Mouse (Mus musculus) hindbrain, postnatal 0 days (tissue): ENCODE data around the gene Olfr437. TPM values are rescaled to one million over a fixed set of nuclear protein-coding genes. Genes with fewer than 3 reads are reported as not detected.
A peak's percentile ranks its signal among the peaks of the same experiment; 100 is the strongest.
"Not testable (repeated sequence)": the region's sequence is repeated elsewhere in the genome, so short reads cannot be mapped to it uniquely, and the experiment has no call there.

ENCODE experiments used
- ATAC-seq: fragments of 200-750 bp; cut with Nextera tagmentation; 2 replicates; pipeline ENCODE4 v1.8.0; 2017; ENCODE audit warnings: mild to moderate bottlenecking, moderate TSS enrichment, moderate library complexity
- DNase-seq: peaks from one replicate; pipeline ENCODE4 v3.0.0-alpha.2; 2015; ENCODE audit warnings: low spot score
- H3K27ac ChIP-seq: fragments of 300-500 bp; sonication (generic); 2 replicates; pipeline ENCODE4 v1.5.1; 2014; ENCODE audit warnings: mild to moderate bottlenecking
- H3K27me3 ChIP-seq: fragments of 300-500 bp; sonication (generic); 2 replicates; pipeline ENCODE4 v1.6.1; 2014; ENCODE audit warnings: low read length, mixed read lengths; ENCODE audit not compliant: insufficient read depth
- H3K36me3 ChIP-seq: fragments of 300-500 bp; sonication (generic); 2 replicates; pipeline ENCODE4 v1.6.1; 2014; ENCODE audit warnings: low read length, mixed read lengths; ENCODE audit not compliant: insufficient read depth
- H3K4me1 ChIP-seq: fragments of 300-500 bp; sonication (generic); 2 replicates; pipeline ENCODE4 v1.6.1; 2014; ENCODE audit warnings: antibody characterized with exemption, low read length, mixed read lengths; ENCODE audit not compliant: insufficient read depth
- H3K4me2 ChIP-seq: fragments of 300-500 bp; sonication (generic); 2 replicates; pipeline ENCODE4 v1.6.1; 2014; ENCODE audit warnings: low read depth, mild to moderate bottlenecking, low read length, moderate library complexity, mixed read lengths
- H3K4me3 ChIP-seq: fragments of 300-500 bp; sonication (generic); 2 replicates; pipeline ENCODE4 v1.5.1; 2014; ENCODE audit warnings: low read length
- H3K9ac ChIP-seq: fragments of 300-500 bp; sonication (generic); replicated peaks from 2 replicates; pipeline ENCODE4 v1.6.1; 2014; ENCODE audit warnings: mild to moderate bottlenecking, low read length, moderate library complexity, mixed read lengths
- H3K9me3 ChIP-seq: fragments of 300-500 bp; sonication (generic); 2 replicates; pipeline ENCODE4 v1.6.1; 2016; ENCODE audit warnings: low read length, mixed read lengths
- CTCF ChIP-seq: IDR thresholded peaks from 2 replicates; pipeline ENCODE4 v1.5.1; 2016; ENCODE audit warnings: antibody characterized with exemption, control low read depth, low read depth
- WGBS: fragments of 180-500 bp; shearing (Covaris S2); extraction: QIAGEN DNeasy Blood & Tissue Kit; methylation state at CpG from one replicate; pipeline ENCODE4 v1.1.7; 2014; 5-methylcytosine and 5-hydroxymethylcytosine counted together
- polyA plus RNA-seq: library from polyadenylated mRNA; unstranded; fragments of >200 nt; fragmentation: Nextera tagmentation; extraction: Ambion mirVana; gene quantifications from 2 replicates; pipeline ENCODE4 v1.2.1, GENCODE M21; 2015
- total RNA-seq: library from RNA; depleted of rRNA; stranded (reverse); fragments of >200 nt; gene quantifications from 2 replicates; pipeline ENCODE4 v1.2.3, GENCODE M21; 2014; rRNA removed

The Olfr437 gene
- not detected in 2 replicates for total RNA-seq
- not detected in 2 replicates for polyA plus RNA-seq

- Histone ChIP-seq H3K4me3 (no peak within 1 kb of the TSS), H3K9ac (no peak within 1 kb of the TSS), H3K27me3 (no peaks in the 10 kb centered on the region), H3K36me3 (no peaks in the 10 kb centered on the region), H3K27ac (no peak within 1 kb of the TSS), H3K9me3 (no peaks in the 10 kb centered on the region), H3K4me1 (no peaks in the 10 kb centered on the region), H3K4me2 (no peak within 1 kb of the TSS)
- no peak for ATAC-seq
- no peak for TF ChIP-seq CTCF
- WGBS, result 59% methylated on average over 3 of the region's 3 CpGs
- no peak for DNase-seq
Observed at GRCm38 (mm10) chr6:43162982-43163381, at the start of gene Olfr437. Olfr437 (plus strand) TSS chr6:43163282.

- H3K27ac ChIP-seq, H3K4me1 ChIP-seq, H3K4me3 ChIP-seq, H3K4me2 ChIP-seq, ATAC-seq, H3K9ac ChIP-seq, H3K36me3 ChIP-seq, DNase-seq, H3K27me3 ChIP-seq, H3K9me3 ChIP-seq: not testable (repeated sequence)
- WGBS, result 93% methylated on average over 2 of the region's 2 CpGs
Observed at GRCm38 (mm10) chr6:43146267-43146666, 16.8 kb upstream of the Olfr437 start, which contains the start of gene Olfr237-ps1. Olfr237-ps1 (plus strand) TSS chr6:43146567.

- Histone ChIP-seq H3K9me3 (no peaks in the 10 kb centered on the region), H3K36me3 (no peaks in the 10 kb centered on the region), H3K4me2 (no peak overlapping the region), H3K4me1 (no peaks in the 10 kb centered on the region), H3K4me3 (no peak overlapping the region), H3K9ac (no peak overlapping the region), H3K27me3 (no peaks in the 10 kb centered on the region), H3K27ac (no peak overlapping the region)
- no peak for ATAC-seq
- TF ChIP-seq CTCF, result no peak
- 38% methylated on average over 1 of the region's 1 CpGs for WGBS
- peak; percentile 23 for DNase-seq
Observed at GRCm38 (mm10) chr6:43159502-43159901, 3.6 kb upstream of the Olfr437 start.

- Histone ChIP-seq H3K9me3 (no peaks in the 10 kb centered on the region), H3K4me1 (no peaks in the 10 kb centered on the region), H3K4me2 (no peak overlapping the region), H3K27ac (no peak overlapping the region), H3K4me3 (no peak overlapping the region), H3K27me3 (no peaks in the 10 kb centered on the region), H3K9ac (no peak overlapping the region), H3K36me3 (no peaks in the 10 kb centered on the region)
- no peak for DNase-seq
- no peak for TF ChIP-seq CTCF
- 90% methylated on average over 4 of the region's 4 CpGs for WGBS
- ATAC-seq, result 0 out of 2 replicates have a peak, but pooled peaks have one; percentile 29
Observed at GRCm38 (mm10) chr6:43167246-43167645, 4.2 kb downstream of the Olfr437 start.

GRCm38 (mm10) chr6:43171840-43172239, 8.8 kb downstream of the Olfr437 start, which contains the start of gene Olfr13:
Olfr13 (plus strand) TSS chr6:43172140.
- no peak for DNase-seq
- WGBS, result 76% methylated on average over 4 of the region's 4 CpGs
- no peak for TF ChIP-seq CTCF

DNA sequence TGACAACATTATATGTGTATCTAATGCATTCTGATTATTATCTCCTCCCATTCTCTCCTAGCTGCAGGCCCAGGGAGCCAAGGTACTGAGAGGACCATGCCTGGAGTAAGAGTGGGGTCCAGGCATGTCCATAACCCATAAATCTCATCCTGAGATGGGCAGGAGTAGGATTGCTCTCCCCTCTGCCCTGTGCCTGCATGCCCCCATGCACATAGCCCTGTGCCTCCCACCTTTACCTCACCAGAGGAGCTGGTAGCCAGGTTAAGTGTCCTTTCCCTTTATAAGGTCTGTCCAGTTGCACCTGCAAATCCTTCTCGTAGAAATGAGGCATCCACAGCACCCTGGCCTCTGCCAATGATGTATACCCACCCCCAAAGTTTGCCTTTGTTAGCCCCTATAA, 15.0 kb downstream of the Olfr437 start:
- H3K4me2 ChIP-seq, result no peak overlapping the region
- H3K4me3 ChIP-seq, result no peak overlapping the region
- TF ChIP-seq CTCF, result no peak
- H3K9ac ChIP-seq, result no peak overlapping the region
- DNase-seq, result no peak
- H3K27ac ChIP-seq, result no peak overlapping the region
- H3K4me1 ChIP-seq, result 0 out of 2 replicates have a peak, but pooled peaks cover 7% of the 10 kb centered on the region
- 71% methylated on average over 1 of the region's 1 CpGs for WGBS
- H3K36me3 ChIP-seq, result no peaks in the 10 kb centered on the region
- no peaks in the 10 kb centered on the region for H3K9me3 ChIP-seq
- no peak for ATAC-seq
- H3K27me3 ChIP-seq, result no peaks in the 10 kb centered on the region

More at GRCm38 (mm10) chr6:43171840-43172239, 8.8 kb downstream of the Olfr437 start, which contains the start of gene Olfr13:
- Histone ChIP-seq H3K27me3 (no peaks in the 10 kb centered on the region), H3K4me3 (no peak within 1 kb of the TSS), H3K9me3 (no peaks in the 10 kb centered on the region), H3K36me3 (no peaks in the 10 kb centered on the region), H3K4me2 (no peak within 1 kb of the TSS), H3K27ac (no peak within 1 kb of the TSS), H3K9ac (no peak within 1 kb of the TSS), H3K4me1 (no peaks in the 10 kb centered on the region)
- no peak for ATAC-seq

DNA sequence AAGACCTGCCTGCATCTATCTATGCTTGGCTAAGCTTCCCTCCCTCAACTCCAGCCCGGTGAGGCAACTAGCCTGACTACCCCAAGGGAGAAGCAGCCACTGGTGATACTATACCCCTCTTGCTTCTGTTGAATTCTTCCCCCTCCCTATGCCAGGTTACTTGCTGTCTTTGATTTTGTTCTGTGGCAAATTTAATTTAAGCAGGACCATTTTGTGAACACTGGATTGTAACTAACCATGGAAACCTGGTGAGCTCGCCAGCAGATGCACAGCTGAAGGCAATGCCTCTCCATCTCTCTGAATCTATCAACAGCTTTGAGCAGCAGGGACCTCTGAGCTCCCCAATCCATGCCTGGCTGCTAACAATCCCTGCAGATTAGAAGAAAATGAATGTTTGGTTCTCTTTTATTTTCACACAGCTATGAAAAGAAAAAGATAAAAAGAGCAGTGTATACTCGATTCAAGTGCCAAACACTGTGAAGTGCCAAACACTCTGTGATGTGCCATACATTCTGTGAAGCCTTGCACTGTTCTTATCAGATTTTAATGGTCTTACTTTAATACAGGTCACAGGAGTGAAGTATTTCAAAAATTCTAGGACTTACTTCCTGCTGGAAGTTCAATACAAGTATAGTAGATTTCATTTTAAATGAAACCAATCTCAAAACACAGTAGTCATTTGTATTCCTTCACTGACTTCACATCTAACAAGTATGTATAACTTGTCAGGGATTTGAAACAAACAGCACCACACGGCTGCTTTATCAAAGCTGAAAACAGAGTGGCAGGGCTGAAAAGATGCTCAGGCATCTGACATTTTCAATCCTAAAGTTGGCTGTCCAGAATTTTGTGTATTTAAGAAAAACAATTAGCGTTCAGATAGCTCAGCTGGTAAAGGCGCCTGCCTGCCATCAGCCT, 15.8 kb downstream of the Olfr437 start:
- H3K4me1 ChIP-seq, result 0 out of 2 replicates have a peak, but pooled peaks cover 7% of the 10 kb centered on the region
- H3K9me3 ChIP-seq, result no peaks in the 10 kb centered on the region
- H3K9ac ChIP-seq, result no peak overlapping the region
- no peaks in the 10 kb centered on the region for H3K36me3 ChIP-seq
- no peaks in the 10 kb centered on the region for H3K27me3 ChIP-seq
- WGBS, result 44% methylated on average over 6 of the region's 6 CpGs
- no peak overlapping the region for H3K4me3 ChIP-seq
- DNase-seq (peak; percentile 31), ATAC-seq (peak; percentile 74)
- H3K27ac ChIP-seq, result no peak overlapping the region
- TF ChIP-seq CTCF, result no peak
- H3K4me2 ChIP-seq, result no peak overlapping the region
